Mouse (Mus musculus) mouse embryonic stem cell (cell line): ENCODE measurements around the gene Rbpms2.
"Not testable (repeated sequence)": the region's sequence is repeated elsewhere in the genome, so short reads cannot be mapped to it uniquely, and the experiment has no call there.

ENCODE experiments used
- in situ Hi-C, 2 experiments: fragments of 300-500 bp; cut with MboI; formaldehyde crosslinking; loops; 1 replicate in 1 of 2; 3 replicates in 1 of 2; pipeline ENCODE4 v1.14.3; 2019 to 2020; ENCODE audit warnings: low sequenced_read_pairs in 2 of 2, low pct_unique_long_range_greater_than_20kb in 1 of 2, mixed read lengths in 1 of 2; ENCODE audit not compliant: unreplicated experiment in 1 of 2

The Rbpms2 gene

GRCm38 (mm10) chr9:65646782-65647181, 17.3 kb downstream of the Rbpms2 start:
- in situ Hi-C loops: no loop called here

GRCm38 (mm10) chr9:65648730-65649129, 19.3 kb downstream of the Rbpms2 start:
- in situ Hi-C loops: no loop called here

- in situ Hi-C loops: no loop called here
Observed at GRCm38 (mm10) chr9:65649997-65650396, 20.5 kb downstream of the Rbpms2 start.

GRCm38 (mm10) chr9:65651957-65652356, 22.5 kb downstream of the Rbpms2 start:
- in situ Hi-C loops: not testable (repeated sequence)

DNA sequence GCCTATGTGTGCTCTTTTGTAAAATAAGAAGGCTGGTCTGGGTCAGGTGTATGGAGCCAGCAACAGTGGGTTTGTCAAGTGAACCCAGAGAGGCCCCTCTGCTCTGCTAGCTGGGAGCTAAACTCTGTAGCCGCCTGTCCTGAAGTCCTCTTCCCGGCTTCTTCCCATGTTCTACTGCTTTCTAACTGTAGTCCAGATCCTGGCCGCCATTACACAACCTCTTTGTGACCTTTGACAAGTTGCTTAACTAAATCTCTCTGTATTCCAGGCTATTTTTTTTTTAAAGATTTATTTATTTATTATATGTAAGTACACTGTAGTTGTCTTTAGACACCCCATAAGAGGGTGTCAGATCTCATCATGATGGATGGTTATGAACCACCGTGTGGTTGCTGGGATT, 24.3 kb downstream of the Rbpms2 start:
- in situ Hi-C loops: no loop called here

GRCm38 (mm10) chr9:65654700-65655237, 25.3 kb downstream of the Rbpms2 start:
- in situ Hi-C loops: no loop called here

DNA sequence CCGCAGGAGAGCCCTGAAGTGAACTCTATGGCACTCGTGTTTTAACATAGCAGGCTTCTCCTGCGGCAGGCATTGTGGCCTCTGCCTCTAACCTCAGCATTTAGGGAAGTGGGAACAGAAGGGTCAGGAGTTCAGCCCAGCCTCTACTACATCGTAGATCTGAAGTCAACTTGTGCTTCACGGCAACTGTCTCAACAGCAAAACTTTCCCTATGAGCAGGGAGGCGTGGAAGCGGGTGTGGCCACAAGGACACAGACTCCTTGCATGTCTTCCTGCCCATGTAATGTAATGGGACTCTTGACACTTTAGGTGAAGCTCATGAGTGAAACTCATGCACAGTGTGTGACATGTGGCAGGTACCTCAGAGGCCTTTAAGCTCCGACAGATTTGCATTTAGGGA, 26.1 kb downstream of the Rbpms2 start:
- in situ Hi-C loops: no loop called here

DNA sequence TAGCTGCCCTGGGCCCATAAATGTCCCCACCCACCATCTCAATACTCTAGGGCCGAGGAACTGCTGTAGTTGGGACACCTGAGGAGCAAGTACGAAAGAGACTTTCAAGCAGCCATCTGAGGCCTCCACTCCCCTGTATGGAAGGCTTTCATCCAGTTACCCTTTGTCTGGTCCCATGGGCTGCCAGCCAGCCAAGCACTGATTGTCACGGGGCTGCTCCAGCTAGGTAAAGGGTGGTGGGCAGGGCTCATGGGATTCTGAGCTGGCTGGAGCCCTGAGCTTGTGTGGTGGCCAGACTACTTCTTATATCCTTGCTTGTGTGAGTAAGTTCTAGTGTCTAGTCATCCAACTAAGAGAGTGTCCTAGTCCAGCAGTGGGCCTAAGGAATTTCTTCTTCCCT, 27.8 kb downstream of the Rbpms2 start:
- in situ Hi-C loops: no loop called here

- in situ Hi-C loops: loop anchor here (5.0 kb wide), 1 partner anchor 54 kb away; no protein-coding TSS in a partner anchor
Observed at GRCm38 (mm10) chr9:65661029-65661428, 31.6 kb downstream of the Rbpms2 start.

DNA sequence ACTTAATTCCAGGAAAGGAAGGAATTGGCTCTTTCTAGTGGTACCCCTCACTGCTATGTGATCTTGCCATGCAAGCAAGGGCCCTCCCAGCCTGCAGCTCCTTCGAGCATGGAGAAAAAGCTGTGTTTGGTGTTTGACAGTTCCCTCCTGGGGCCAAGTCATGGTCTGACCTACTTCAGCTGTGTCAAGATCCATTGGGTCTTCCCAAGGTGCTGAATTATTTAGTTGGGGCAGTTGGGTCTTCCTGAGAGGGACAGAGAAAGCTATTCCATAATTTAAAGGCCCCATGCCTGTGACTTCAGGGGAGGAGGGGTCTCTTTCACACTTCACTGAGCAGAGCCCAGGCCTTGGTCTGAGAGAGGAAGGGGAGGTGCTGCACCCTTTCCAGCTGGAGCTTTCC, 32.0 kb downstream of the Rbpms2 start:
- in situ Hi-C loops: loop anchor here (5.0 kb wide), 1 partner anchor 54 kb away; no protein-coding TSS in a partner anchor

GRCm38 (mm10) chr9:65664163-65664562, 34.7 kb downstream of the Rbpms2 start:
- in situ Hi-C loops: loop anchor here (5.0 kb wide), 1 partner anchor 57 kb away; no protein-coding TSS in a partner anchor

DNA sequence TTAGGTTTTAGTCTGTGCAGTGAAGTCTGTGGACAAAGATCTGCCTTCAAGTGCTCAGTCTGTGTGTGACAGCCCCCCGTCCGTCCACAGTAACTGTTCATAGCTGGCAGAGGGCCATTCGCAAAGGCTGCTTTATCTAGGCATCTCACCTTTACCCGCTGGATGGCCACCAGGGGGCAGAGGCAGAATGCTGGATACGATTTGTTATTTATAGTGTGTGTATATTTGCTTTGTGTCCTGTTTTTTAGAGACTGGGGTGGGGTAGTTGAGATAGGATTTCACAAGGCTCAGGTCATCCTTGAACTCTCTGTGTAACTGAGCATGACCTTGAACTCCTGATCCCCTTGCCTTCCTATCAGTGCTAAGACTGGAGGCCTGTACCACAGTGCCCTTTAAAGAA, 36.6 kb downstream of the Rbpms2 start:
- in situ Hi-C loops: no loop called here

GRCm38 (mm10) chr9:65667701-65668100, 38.3 kb downstream of the Rbpms2 start, which contains the start of gene Oaz2:
TSS of gene Oaz2 (plus strand) at chr9:65668001.
- in situ Hi-C loops: no loop called here

GRCm38 (mm10) chr9:65671431-65671931, 42.0 kb downstream of the Rbpms2 start:
- in situ Hi-C loops: no loop called here

DNA sequence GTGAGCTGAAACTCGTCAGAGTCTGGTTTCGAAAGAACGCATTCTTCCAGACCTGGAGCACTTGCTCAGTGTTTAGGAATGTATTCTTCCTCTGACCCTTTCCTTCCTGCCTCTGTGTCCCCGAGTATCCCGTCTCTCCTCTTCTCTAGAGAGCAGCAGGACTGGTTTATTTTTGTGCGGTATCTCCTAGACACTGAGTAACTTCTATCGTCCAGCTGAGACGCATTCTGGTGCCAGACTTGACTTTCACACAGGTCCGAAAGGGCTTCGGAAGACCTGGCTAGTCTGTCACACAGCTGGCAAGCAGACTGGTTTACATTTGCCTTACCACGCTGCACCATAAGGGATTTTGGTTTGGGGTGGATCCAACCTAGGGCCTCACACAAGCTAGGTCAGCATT, 43.5 kb downstream of the Rbpms2 start:
- in situ Hi-C loops: no loop called here

DNA sequence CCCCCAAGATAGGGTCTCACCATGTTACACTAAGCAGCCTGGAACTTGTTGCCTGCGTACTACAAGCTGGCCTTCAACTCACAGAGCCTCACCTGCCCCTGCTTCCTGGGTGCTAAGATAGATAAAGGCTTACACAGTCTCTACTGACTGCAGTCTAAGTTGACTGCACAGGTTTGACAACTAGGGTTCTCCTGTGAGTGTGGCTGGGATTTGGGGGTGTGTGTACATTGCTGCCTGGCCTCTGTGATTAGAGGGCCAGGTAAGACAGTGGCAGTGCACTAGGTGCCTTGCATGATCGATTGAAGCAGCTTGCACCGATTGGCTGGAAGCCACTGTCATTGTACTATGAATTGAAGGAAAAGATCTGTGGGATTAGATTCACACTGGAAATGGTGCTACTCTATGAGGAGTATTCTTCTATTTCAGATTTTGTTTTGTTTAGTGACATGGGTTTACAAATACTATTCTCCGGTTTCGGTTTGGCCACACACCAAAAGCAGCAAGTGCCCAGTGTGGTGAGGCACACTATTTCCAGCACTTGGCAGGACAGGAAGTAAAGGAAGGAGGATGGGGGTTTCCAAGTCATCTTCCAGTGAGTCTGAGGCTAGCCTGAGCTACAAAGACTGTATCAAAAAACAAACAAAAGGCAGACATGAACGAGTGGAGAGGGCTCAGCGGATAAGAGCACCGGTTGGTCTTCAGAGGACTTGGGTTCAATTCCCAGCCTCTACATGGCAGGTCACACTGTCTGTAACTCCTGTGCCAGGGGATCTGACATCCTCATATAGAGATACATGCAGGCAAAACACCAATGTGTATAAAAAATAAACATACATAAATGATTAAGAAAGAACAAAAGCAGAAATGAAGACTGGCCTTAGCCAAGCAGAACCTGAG, 46.3 kb downstream of the Rbpms2 start:
- in situ Hi-C loops: no loop called here

GRCm38 (mm10) chr9:65676358-65677118, 47.1 kb downstream of the Rbpms2 start:
- in situ Hi-C loops: no loop called here

- in situ Hi-C loops: no loop called here
Observed at GRCm38 (mm10) chr9:65677119-65677462, 47.6 kb downstream of the Rbpms2 start.

- in situ Hi-C loops: no loop called here
Observed at GRCm38 (mm10) chr9:65679181-65679761, 49.8 kb downstream of the Rbpms2 start.
